32 mouse cellular contexts compared by ENCODE assay signal in genomic region chr3:108892914-108893313, GRCm38 (mm10). TPM values are rescaled to one million over a fixed set of nuclear protein-coding genes. Genes with fewer than 3 reads are reported as not detected.
DNase-seq lines count a peak whose midpoint lies in the region; ATAC-seq and TF ChIP-seq lines count a peak whose summit lies in the region.
"Had no signal": no experiment of that assay in that cellular context is flagged by ENCODE, and none has a peak within 500 bp of the region (broad histone marks: within the 10 kb centered on the region; RNA-seq: fewer than 3 reads in every experiment).

No protein-coding gene starts in this region.

- H3K4me2 ChIP-seq in intestine, postnatal 0 days (replicated peaks; ENCODE audit: low read depth) = no peak overlapping the region
- H3K4me2 ChIP-seq: heart, embryonic 11.5 days; hindbrain, embryonic 13.5 days had no signal

- WGBS in intestine, postnatal 0 days = 42% methylated on average over 4 of the region's 4 CpGs

- H3K4me1 ChIP-seq in intestine, postnatal 0 days (replicated peaks; ENCODE audit: control insufficient read depth, insufficient read depth, low read length) = 0 out of 2 replicates have a peak, but pooled peaks cover 2% of the 10 kb centered on the region
- H3K4me1 ChIP-seq: hindbrain, embryonic 10.5 days; hindbrain, embryonic 13.5 days had no signal

- no peaks in the 10 kb centered on the region for H3K27me3 ChIP-seq in intestine, postnatal 0 days (replicated peaks; ENCODE audit: control insufficient read depth, insufficient read depth, low read length)
- H3K27me3 ChIP-seq: CH12.LX; hindbrain, embryonic 13.5 days; Patski had no signal

- TF ChIP-seq CTCF in intestine, postnatal 0 days (IDR thresholded peaks at IDR 0.05; ENCODE audit: low read depth) = no peak
- no peak for TF ChIP-seq CTCF in layer of hippocampus, adult 2 months (conservative IDR thresholded peaks at IDR 0.05)

- H3K36me3 ChIP-seq in intestine, postnatal 0 days (ENCODE audit: control insufficient read depth, insufficient read depth) = no peaks in the 10 kb centered on the region
- H3K36me3 ChIP-seq: G1E; hindbrain, embryonic 10.5 days; hindbrain, embryonic 13.5 days had no signal

- 0 out of 2 replicates have a peak, but pooled peaks cover 4% of the 10 kb centered on the region for H3K9me3 ChIP-seq in intestine, postnatal 0 days (ENCODE audit: control insufficient read depth)
- H3K9me3 ChIP-seq: G1E; hindbrain, embryonic 10.5 days; hindbrain, embryonic 13.5 days had no signal

- peak; percentile 37 for ATAC-seq in granulocyte monocyte progenitor cell, adult 5-6 weeks (replicated peaks; ENCODE audit: poor library complexity, severe bottlenecking)
- peak; percentile 91 for ATAC-seq in intestine, postnatal 0 days
- ATAC-seq: forebrain, embryonic 14.5 days; forebrain, postnatal 0 days; hindbrain, embryonic 16.5 days; Patski had no signal

- no peak overlapping the region; the same call in 1 of the 2 replicates for H3K27ac ChIP-seq in intestine, postnatal 0 days (ENCODE audit: low read depth, low read length)
- no peak overlapping the region for H3K27ac ChIP-seq in layer of hippocampus, adult 2 months
- H3K27ac ChIP-seq: gastrocnemius, adult 2 months; hindbrain, embryonic 10.5 days; hindbrain, embryonic 13.5 days had no signal

- H3K4me3 ChIP-seq in intestine, postnatal 0 days (ENCODE audit: low read depth, low read length) = no peak overlapping the region
- no peak overlapping the region for H3K4me3 ChIP-seq in layer of hippocampus, adult 2 months
- H3K4me3 ChIP-seq: gastrocnemius, adult 2 months; hindbrain, embryonic 10.5 days; hindbrain, embryonic 13.5 days had no signal

- peak; percentile 54 for DNase-seq in fat pad, adult 2 months (ENCODE audit: extremely low read depth, low read depth, low spot score)
- no peak for DNase-seq in thymus, adult 18-20 months
- no peak for DNase-seq in spleen, postnatal 4 days (ENCODE audit: low spot score in 2 of 2)
- no peak for DNase-seq in layer of hippocampus, adult 2 months (ENCODE audit: low spot score in 2 of 2)
- DNase-seq: adrenal gland, postnatal 10 days; adrenal gland, postnatal 36 days; B cell, adult 2 months; cerebellum, adult 18-20 months; cerebellum, adult 9-10 months; cerebellum, postnatal 14 days; forebrain, postnatal 0 days; gastrocnemius, adult 2 months; gastrocnemius, postnatal 14 days had no signal

- H3K9ac ChIP-seq in intestine, postnatal 0 days (ENCODE audit: low read depth, low read length) = no peak overlapping the region
- H3K9ac ChIP-seq: forebrain, postnatal 0 days; hindbrain, embryonic 13.5 days had no signal

RNA-seq across cellular contexts. Expression of gene Fndc7, which starts 3.1 kb away (rescaled TPM):
- 0.21 TPM in 1 of 2 replicates, not detected in the other for total RNA-seq in granulocyte monocyte progenitor cell, adult 5-6 weeks (2014; fragmentation: Nextera tagmentation)
- total RNA-seq in granulocyte monocyte progenitor cell, adult 5-6 weeks (2017) = 0.05 TPM in 1 of 2 replicates, not detected in the other
- polyA plus RNA-seq in intestine, postnatal 0 days (2015; fragmentation: Nextera tagmentation; extraction: Ambion mirVana) = 0.05 TPM in 1 of 2 replicates, not detected in the other
- under 1 TPM in 1 of 2 experiments, not detected in 1; 0.15 TPM for total RNA-seq in layer of hippocampus, adult 2 months (2021)
- polyA plus RNA-seq: embryonic facial prominence, embryonic 11.5 days; forebrain, embryonic 11.5 days; forebrain, embryonic 14.5 days; forebrain, postnatal 0 days; G1E; heart, embryonic 11.5 days; heart, postnatal 0 days had no signal

RNA-seq across cellular contexts. Expression of gene Prpf38b, which starts 18.6 kb away (rescaled TPM):
- total RNA-seq in granulocyte monocyte progenitor cell, adult 5-6 weeks (2014; fragmentation: Nextera tagmentation) = 113 and 174 TPM in 2 replicates
- 211 and 237 TPM in 2 replicates for total RNA-seq in granulocyte monocyte progenitor cell, adult 5-6 weeks (2017)
- polyA plus RNA-seq in intestine, postnatal 0 days (2015; fragmentation: Nextera tagmentation; extraction: Ambion mirVana) = 29.5 and 38.0 TPM in 2 replicates
- 10 to 100 TPM; 51.9 to 53.1 TPM for total RNA-seq in layer of hippocampus, adult 2 months (2021)

RNA-seq across cellular contexts. Expression of gene Henmt1, which starts 46.8 kb away (rescaled TPM):
- total RNA-seq in granulocyte monocyte progenitor cell, adult 5-6 weeks (2014; fragmentation: Nextera tagmentation) = not detected in 2 replicates
- total RNA-seq in granulocyte monocyte progenitor cell, adult 5-6 weeks (2017) = not detected in 2 replicates
- 0.29 and 0.38 TPM in 2 replicates for polyA plus RNA-seq in intestine, postnatal 0 days (2015; fragmentation: Nextera tagmentation; extraction: Ambion mirVana)
- total RNA-seq in layer of hippocampus, adult 2 months (2021) = 1 to 10 TPM; 1.9 to 3.1 TPM
- total RNA-seq: adrenal gland, adult 18-20 months; adrenal gland, postnatal 10 days; adrenal gland, postnatal 36 days; CH12.LX; gastrocnemius, adult 2 months; gastrocnemius, postnatal 14 days; gastrocnemius, postnatal 4 days; heart, adult 8-10 months; heart, postnatal 25 days had no signal
- polyA plus RNA-seq: G1E; heart, embryonic 14.5 days; heart, postnatal 0 days had no signal

RNA-seq across cellular contexts. Expression of gene Gm9857, which starts 47.3 kb away (rescaled TPM):
- not detected in 2 replicates for total RNA-seq in granulocyte monocyte progenitor cell, adult 5-6 weeks (2014; fragmentation: Nextera tagmentation)
- total RNA-seq in granulocyte monocyte progenitor cell, adult 5-6 weeks (2017) = not detected in 2 replicates
- not detected in 2 replicates for polyA plus RNA-seq in intestine, postnatal 0 days (2015; fragmentation: Nextera tagmentation; extraction: Ambion mirVana)
- total RNA-seq in layer of hippocampus, adult 2 months (2021) = not detected
- total RNA-seq: adrenal gland, adult 18-20 months; adrenal gland, postnatal 10 days; adrenal gland, postnatal 36 days; CH12.LX; forebrain, postnatal 0 days; G1E; gastrocnemius, adult 2 months; gastrocnemius, postnatal 14 days; gastrocnemius, postnatal 4 days; heart, adult 8-10 months; heart, postnatal 25 days had no signal
- polyA plus RNA-seq: embryonic facial prominence, embryonic 11.5 days; embryonic facial prominence, embryonic 14.5 days; forebrain, embryonic 11.5 days; forebrain, embryonic 14.5 days; forebrain, postnatal 0 days; G1E; heart, embryonic 11.5 days; heart, embryonic 14.5 days; heart, postnatal 0 days; hindbrain, embryonic 10.5 days; hindbrain, embryonic 13.5 days; hindbrain, embryonic 16.5 days; Patski had no signal

RNA-seq across cellular contexts. Expression of gene Stxbp3, which starts 52.6 kb away (rescaled TPM):
- total RNA-seq in granulocyte monocyte progenitor cell, adult 5-6 weeks (2014; fragmentation: Nextera tagmentation) = 23.5 and 28.7 TPM in 2 replicates
- total RNA-seq in granulocyte monocyte progenitor cell, adult 5-6 weeks (2017) = 21.6 and 26.2 TPM in 2 replicates
- polyA plus RNA-seq in intestine, postnatal 0 days (2015; fragmentation: Nextera tagmentation; extraction: Ambion mirVana) = 40.5 and 48.6 TPM in 2 replicates
- 10 to 100 TPM; 25.1 to 27.8 TPM for total RNA-seq in layer of hippocampus, adult 2 months (2021)
